Mouse (Mus musculus): ENCODE measurements at regions not wholly inside any gene's neighbourhood (a gene's known extent, or its start where the extent isn't known, plus 50 kb on each side); places are given as distances from the start of the nearest gene placed in this dataset.

- intact Hi-C loops (cut with DNase I) = no loop called here
- DNase-seq (ENCODE audit: extremely low spot score in 1 of 2, low spot score in 2 of 2) = peak in 1 of 2 experiments; percentile 49
Measured at GRCm38 (mm10) chr1:186264639-186265038, 147.5 kb upstream of the Lyplal1 start.

- no peak for DNase-seq (ENCODE audit: extremely low spot score in 1 of 2, low spot score in 2 of 2)
- intact Hi-C loops (cut with DNase I) = no loop called here
Measured at GRCm38 (mm10) chr1:186263955-186264354, 146.8 kb upstream of the Lyplal1 start.

- intact Hi-C loops (cut with DNase I) = no loop called here
Measured at GRCm38 (mm10) chr1:186263196-186263595, 146.1 kb upstream of the Lyplal1 start.

GRCm38 (mm10) chr1:186262040-186262439 is 144.9 kb upstream of the Lyplal1 start:
- intact Hi-C loops (cut with DNase I) = no loop called here

More at GRCm38 (mm10) chr1:186263196-186263595, 146.1 kb upstream of the Lyplal1 start:
- no peak for DNase-seq (ENCODE audit: extremely low spot score in 1 of 2, low spot score in 2 of 2)

GRCm38 (mm10) chr1:186261326-186261833 is 144.3 kb upstream of the Lyplal1 start:
- DNase-seq (ENCODE audit: extremely low spot score in 1 of 2, low spot score in 2 of 2) = peak in 1 of 2 experiments; percentile 83
- intact Hi-C loops (cut with DNase I) = no loop called here

More at GRCm38 (mm10) chr1:186262040-186262439, 144.9 kb upstream of the Lyplal1 start:
- DNase-seq (ENCODE audit: extremely low spot score in 1 of 2, low spot score in 2 of 2) = no peak

GRCm38 (mm10) chr1:186257611-186258010 is 140.5 kb upstream of the Lyplal1 start:
- DNase-seq (ENCODE audit: extremely low spot score in 1 of 2, low spot score in 2 of 2) = no peak
- intact Hi-C loops (cut with DNase I) = no loop called here

- intact Hi-C loops (cut with DNase I) = no loop called here
- no peak for DNase-seq (ENCODE audit: extremely low spot score in 1 of 2, low spot score in 2 of 2)
Measured at GRCm38 (mm10) chr1:186255476-186256080, 138.5 kb upstream of the Lyplal1 start.

GRCm38 (mm10) chr1:186254500-186254899 is 137.4 kb upstream of the Lyplal1 start:
- intact Hi-C loops (cut with DNase I) = no loop called here
- no peak for DNase-seq (ENCODE audit: extremely low spot score in 1 of 2, low spot score in 2 of 2)

GRCm38 (mm10) chr1:186252551-186252950 is 135.4 kb upstream of the Lyplal1 start:
- DNase-seq (ENCODE audit: extremely low spot score in 1 of 2, low spot score in 2 of 2) = no peak
- intact Hi-C loops (cut with DNase I) = no loop called here

- intact Hi-C loops (cut with DNase I) = no loop called here
- DNase-seq (ENCODE audit: extremely low spot score in 1 of 2, low spot score in 2 of 2) = peak; percentile 51 to 58
Measured at GRCm38 (mm10) chr1:186250316-186250715, 133.2 kb upstream of the Lyplal1 start.

GRCm38 (mm10) chr1:186249214-186249613 is 132.1 kb upstream of the Lyplal1 start:
- intact Hi-C loops (cut with DNase I) = no loop called here
- no peak for DNase-seq (ENCODE audit: extremely low spot score in 1 of 2, low spot score in 2 of 2)

- intact Hi-C loops (cut with DNase I) = no loop called here
- DNase-seq (ENCODE audit: extremely low spot score in 1 of 2, low spot score in 2 of 2) = no peak
Measured at GRCm38 (mm10) chr1:186245723-186246440, 128.8 kb upstream of the Lyplal1 start.

GRCm38 (mm10) chr1:186241112-186241511 is 124.0 kb upstream of the Lyplal1 start:
- intact Hi-C loops (cut with DNase I) = no loop called here

GRCm38 (mm10) chr1:186237556-186237955 is 120.4 kb upstream of the Lyplal1 start:
- DNase-seq (ENCODE audit: extremely low spot score in 1 of 2, low spot score in 2 of 2) = no peak

More at GRCm38 (mm10) chr1:186241112-186241511, 124.0 kb upstream of the Lyplal1 start:
- DNase-seq (ENCODE audit: extremely low spot score in 1 of 2, low spot score in 2 of 2) = no peak

GRCm38 (mm10) chr1:186236267-186237020 is 119.3 kb upstream of the Lyplal1 start:
- DNase-seq (ENCODE audit: extremely low spot score in 1 of 2, low spot score in 2 of 2) = no peak
- intact Hi-C loops (cut with DNase I) = no loop called here

More at GRCm38 (mm10) chr1:186237556-186237955, 120.4 kb upstream of the Lyplal1 start:
- intact Hi-C loops (cut with DNase I) = no loop called here

GRCm38 (mm10) chr1:186234536-186234935 is 117.4 kb upstream of the Lyplal1 start:
- intact Hi-C loops (cut with DNase I) = no loop called here
- no peak for DNase-seq (ENCODE audit: extremely low spot score in 1 of 2, low spot score in 2 of 2)

- DNase-seq (ENCODE audit: extremely low spot score in 1 of 2, low spot score in 2 of 2) = no peak
- intact Hi-C loops (cut with DNase I) = no loop called here
Measured at GRCm38 (mm10) chr1:186230476-186230875, 113.4 kb upstream of the Lyplal1 start.

- intact Hi-C loops (cut with DNase I) = no loop called here
- no peak for DNase-seq (ENCODE audit: extremely low spot score in 1 of 2, low spot score in 2 of 2)
Measured at GRCm38 (mm10) chr1:186229856-186230255, 112.7 kb upstream of the Lyplal1 start.

GRCm38 (mm10) chr1:186228396-186228795 is 111.3 kb upstream of the Lyplal1 start:
- DNase-seq (ENCODE audit: extremely low spot score in 1 of 2, low spot score in 2 of 2) = no peak
- intact Hi-C loops (cut with DNase I) = no loop called here
